Mouse (Mus musculus) mouse embryonic stem cell (cell line): ENCODE measurements around the gene Pcsk7.

Experiments
- in situ Hi-C, 2 experiments: fragments of 300-500 bp; cut with MboI; formaldehyde crosslinking; loops; 1 replicate in 1 of 2; 3 replicates in 1 of 2; pipeline ENCODE4 v1.14.3; 2019 to 2020; ENCODE audit warnings: low sequenced_read_pairs in 2 of 2, low pct_unique_long_range_greater_than_20kb in 1 of 2, mixed read lengths in 1 of 2; ENCODE audit not compliant: unreplicated experiment in 1 of 2

Pcsk7 gene

GRCm38 (mm10) chr9:45906355-45907077 lies at the start of gene Pcsk7, which contains the start of gene Rnf214:
Gene Pcsk7, plus strand, starts transcription at chr9:45906497.
Gene Rnf214, minus strand, starts transcription at chr9:45906911.
- in situ Hi-C loops = no loop called here

- in situ Hi-C loops = no loop called here
Observed at GRCm38 (mm10) chr9:45859364-45859763, 46.9 kb upstream of the Pcsk7 start.

GRCm38 (mm10) chr9:45861813-45862212 lies 44.5 kb upstream of the Pcsk7 start:
- in situ Hi-C loops = no loop called here

GRCm38 (mm10) chr9:45869181-45869580 lies 37.1 kb upstream of the Pcsk7 start:
- in situ Hi-C loops = no loop called here

GRCm38 (mm10) chr9:45870265-45870664 lies 36.0 kb upstream of the Pcsk7 start:
- in situ Hi-C loops = no loop called here

GRCm38 (mm10) chr9:45877928-45878327 lies 28.4 kb upstream of the Pcsk7 start:
- in situ Hi-C loops = no loop called here

- in situ Hi-C loops = no loop called here
Observed at GRCm38 (mm10) chr9:45893681-45894080, 12.6 kb upstream of the Pcsk7 start.

GRCm38 (mm10) chr9:45905196-45905595 lies 1.1 kb upstream of the Pcsk7 start:
- in situ Hi-C loops = no loop called here

GRCm38 (mm10) chr9:45905811-45906237 lies 473 bp upstream of the Pcsk7 start:
- in situ Hi-C loops = no loop called here

GRCm38 (mm10) chr9:45907078-45907428 lies 756 bp downstream of the Pcsk7 start:
- in situ Hi-C loops = no loop called here

- in situ Hi-C loops = no loop called here
Observed at GRCm38 (mm10) chr9:45910995-45911394, 4.7 kb downstream of the Pcsk7 start.

- in situ Hi-C loops = no loop called here
Observed at GRCm38 (mm10) chr9:45911673-45912072, 5.4 kb downstream of the Pcsk7 start.

- in situ Hi-C loops = no loop called here
Observed at GRCm38 (mm10) chr9:45915659-45916058, 9.4 kb downstream of the Pcsk7 start.

GRCm38 (mm10) chr9:45917041-45917934 lies 11.0 kb downstream of the Pcsk7 start:
- in situ Hi-C loops = no loop called here

GRCm38 (mm10) chr9:45919895-45920294 lies 13.6 kb downstream of the Pcsk7 start:
- in situ Hi-C loops = no loop called here

GRCm38 (mm10) chr9:45929285-45929684 lies 23.0 kb downstream of the Pcsk7 start:
- in situ Hi-C loops = no loop called here

GRCm38 (mm10) chr9:45931958-45932357 lies 25.7 kb downstream of the Pcsk7 start:
- in situ Hi-C loops = no loop called here

- in situ Hi-C loops = no loop called here
Observed at GRCm38 (mm10) chr9:45932571-45933415, 26.5 kb downstream of the Pcsk7 start.
